Mouse (Mus musculus) right cerebral cortex, postnatal 36 days (tissue): ENCODE measurements around the gene Cdkl4.

ENCODE experiments used
- DNase-seq, 2 experiments: peaks; one replicate each; pipeline ENCODE4 v3.0.0; 2022; ENCODE audit warnings: low spot score in 2 of 2, mixed read lengths in 1 of 2

Cdkl4 gene

GRCm38 (mm10) chr17:80515956-80516355 is 61.7 kb downstream of the Cdkl4 start:
- no peak for DNase-seq

- no peak for DNase-seq
Measured at GRCm38 (mm10) chr17:80515513-80515912, 62.1 kb downstream of the Cdkl4 start.

GRCm38 (mm10) chr17:80513766-80514165 is 63.8 kb downstream of the Cdkl4 start:
- no peak for DNase-seq

- no peak for DNase-seq
Measured at GRCm38 (mm10) chr17:80510459-80510855, 67.2 kb downstream of the Cdkl4 start.

DNA sequence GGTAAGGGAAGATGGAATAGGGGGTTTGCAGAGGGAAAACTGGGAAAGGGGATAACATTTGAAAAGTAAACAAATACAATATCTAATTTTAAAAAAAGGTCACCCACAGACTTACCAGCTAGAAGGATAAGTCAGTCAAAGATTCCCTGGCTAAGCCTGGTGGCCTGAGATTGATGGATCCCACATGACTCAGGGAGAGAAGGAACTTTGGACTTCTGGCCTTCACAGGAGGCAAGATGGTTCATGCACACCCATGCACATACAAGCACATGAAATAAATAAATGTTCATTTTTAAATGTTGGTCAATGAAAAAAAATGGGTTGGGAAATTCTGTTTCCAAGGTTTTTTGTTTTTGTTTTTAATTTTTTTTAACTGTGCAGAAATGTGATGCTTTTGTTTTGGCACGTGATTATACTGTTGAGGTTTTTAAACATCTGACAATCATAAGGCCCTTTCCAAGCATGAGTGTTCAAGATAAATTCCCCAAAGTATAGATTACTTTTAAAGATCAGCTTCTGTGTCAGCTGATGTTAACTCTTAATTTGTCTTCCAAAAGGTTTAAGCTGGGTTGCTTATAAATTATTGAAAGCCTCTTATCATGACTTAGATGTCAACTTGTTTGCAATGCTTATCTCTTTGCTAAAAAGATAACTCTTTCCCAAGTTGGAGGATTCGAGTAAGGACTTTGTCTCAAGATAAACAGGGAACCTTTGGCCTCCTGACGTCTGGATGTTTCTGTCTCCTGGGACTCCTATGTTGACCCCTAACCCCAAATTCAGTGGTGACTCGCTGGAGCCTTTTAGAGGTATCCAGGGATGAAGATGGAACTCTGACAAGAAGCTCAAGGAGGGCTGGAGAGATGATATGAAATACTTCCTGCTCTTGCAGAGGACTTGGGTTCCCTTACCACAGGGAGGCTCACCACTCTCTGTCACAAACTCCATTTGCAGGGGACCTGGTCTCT is 67.8 kb downstream of the Cdkl4 start:
- no peak for DNase-seq

DNA sequence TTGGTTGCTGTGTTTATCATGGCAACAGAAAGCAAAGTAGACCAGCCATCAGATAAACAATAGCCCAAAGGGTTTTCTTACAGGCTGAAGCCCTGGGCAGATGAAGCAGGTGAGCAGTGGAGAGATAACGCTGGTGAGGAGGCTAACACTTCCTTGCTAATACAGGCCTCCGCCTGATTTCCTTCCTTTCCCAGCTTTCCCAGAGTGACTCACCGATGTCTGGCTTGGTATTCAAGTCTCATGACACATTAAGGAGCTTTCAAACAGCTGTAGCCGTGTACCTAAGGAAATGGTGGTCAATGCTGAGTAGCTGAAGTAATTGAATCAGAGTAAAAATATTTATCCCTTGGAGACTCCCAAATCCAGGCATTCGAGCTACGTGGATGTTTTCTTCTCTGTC is 71.8 kb downstream of the Cdkl4 start:
- no peak for DNase-seq

DNA sequence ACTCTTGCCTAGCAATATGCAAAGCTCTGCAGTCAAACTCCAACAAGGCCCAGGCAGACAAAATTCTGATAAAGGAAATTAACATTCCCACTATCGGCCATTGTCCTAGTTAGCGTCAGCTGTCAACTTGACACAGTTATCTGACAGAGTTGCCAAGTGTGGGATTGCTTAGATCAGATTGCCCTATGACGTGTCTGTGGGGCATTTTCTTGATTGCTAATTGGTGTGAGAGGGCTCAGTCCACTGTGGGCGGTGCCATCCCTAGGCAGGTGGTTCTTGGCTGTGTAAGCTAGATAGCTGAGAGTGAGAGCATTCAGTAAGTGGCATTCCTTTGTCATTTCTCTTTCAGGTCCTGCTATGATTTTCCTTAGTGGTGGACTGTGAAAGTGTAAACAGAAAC is 72.3 kb downstream of the Cdkl4 start:
- DNase-seq = no peak

DNA sequence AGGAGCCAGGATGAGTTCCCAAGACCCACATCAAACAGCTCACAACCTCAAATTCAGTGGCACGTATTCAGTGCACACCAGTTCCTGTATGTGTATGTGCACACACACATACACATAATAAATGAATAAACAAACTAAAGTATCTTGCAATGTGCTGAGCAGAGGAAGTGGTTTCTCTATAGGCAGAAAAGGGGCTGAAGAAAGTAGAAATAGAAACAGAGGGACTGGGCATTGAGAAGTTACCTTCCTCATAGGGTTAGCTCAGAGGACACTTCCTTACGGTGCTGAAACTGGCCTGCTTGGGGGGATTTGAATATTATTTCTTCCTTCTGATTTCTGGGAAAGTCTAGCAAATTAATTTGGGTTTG is 75.8 kb downstream of the Cdkl4 start:
- DNase-seq = no peak

GRCm38 (mm10) chr17:80501037-80501804 is 76.4 kb downstream of the Cdkl4 start:
- DNase-seq = no peak

GRCm38 (mm10) chr17:80500025-80500424 is 77.6 kb downstream of the Cdkl4 start:
- DNase-seq = no peak

DNA sequence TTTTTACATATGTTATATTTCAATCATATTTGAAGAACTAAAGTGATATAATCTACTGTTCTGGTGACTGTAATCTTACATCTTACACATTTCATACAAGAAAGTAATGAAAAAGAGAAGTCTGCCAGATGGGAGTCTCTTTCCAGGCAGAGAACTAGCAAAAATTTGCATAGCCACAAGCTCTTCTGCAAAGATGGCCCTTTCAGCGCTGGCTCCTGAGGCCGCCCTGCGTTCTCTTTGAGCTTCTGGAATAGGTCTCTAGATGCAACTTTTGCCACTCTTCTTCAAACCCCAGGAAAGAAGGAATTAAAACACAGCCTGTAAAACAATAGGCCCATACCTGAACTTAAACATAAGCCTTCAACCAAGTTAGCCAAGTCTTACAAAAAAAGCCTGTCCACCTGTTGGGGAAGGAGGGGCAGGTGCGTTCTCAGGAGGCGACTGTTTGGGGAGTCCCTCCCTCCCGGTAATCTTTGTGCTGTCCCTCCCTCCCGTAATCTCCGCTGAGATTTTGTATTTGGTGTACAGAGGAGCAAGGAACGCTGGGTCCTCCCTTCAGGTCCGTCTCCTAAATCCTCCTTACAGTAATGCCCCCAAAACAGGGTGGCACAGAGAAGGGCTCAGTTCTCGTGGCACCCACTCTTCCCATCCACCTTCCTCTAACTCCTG is 78.9 kb downstream of the Cdkl4 start:
- no peak for DNase-seq

DNA sequence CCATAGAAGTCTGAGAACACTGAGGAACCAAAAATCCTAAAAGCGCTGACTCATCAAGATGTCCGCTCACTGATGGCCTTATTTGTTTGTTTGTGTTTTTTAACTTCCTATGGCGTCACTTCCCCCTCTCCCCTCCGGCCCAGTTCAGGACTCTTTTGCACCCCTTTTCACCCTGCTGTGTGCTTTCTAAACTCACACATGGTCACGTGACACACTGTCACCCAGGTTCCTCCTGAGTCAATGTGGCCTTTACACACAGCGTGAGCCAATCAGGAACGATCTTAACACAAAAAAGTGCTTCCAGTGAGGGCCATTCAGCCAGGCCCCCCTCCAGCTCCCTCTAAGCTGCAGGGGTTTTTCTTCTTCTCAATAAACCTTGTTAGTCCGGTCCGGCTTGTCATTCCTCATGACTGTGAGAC is 80.4 kb downstream of the Cdkl4 start:
- DNase-seq = no peak

DNA sequence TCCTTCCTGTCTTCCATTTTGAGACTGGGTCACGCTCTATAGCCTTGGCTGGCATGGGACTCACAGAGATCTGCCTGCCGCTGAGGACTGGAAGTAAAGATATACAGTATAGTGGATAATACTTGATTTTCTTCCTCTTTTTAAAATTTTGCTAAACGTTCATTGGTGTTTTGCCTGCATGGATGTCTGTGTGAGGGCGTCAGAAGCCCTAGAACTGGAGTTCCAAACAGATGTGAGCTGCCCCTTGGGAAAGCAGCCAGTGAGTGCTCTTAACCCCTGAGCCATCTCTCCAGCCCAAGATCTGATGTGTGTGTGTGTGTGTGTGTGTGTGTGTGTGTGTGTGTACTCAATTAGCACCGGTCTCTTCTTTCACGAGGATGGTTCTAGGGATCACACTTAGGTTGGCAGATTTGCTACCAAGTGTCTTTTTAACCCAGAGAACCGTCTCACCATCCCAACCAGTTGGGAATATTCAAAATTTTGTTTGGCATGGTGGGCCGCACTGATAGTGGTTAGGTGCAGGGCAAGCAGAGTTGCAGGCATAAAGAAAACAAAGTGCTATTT is 80.9 kb downstream of the Cdkl4 start:
- no peak for DNase-seq

DNA sequence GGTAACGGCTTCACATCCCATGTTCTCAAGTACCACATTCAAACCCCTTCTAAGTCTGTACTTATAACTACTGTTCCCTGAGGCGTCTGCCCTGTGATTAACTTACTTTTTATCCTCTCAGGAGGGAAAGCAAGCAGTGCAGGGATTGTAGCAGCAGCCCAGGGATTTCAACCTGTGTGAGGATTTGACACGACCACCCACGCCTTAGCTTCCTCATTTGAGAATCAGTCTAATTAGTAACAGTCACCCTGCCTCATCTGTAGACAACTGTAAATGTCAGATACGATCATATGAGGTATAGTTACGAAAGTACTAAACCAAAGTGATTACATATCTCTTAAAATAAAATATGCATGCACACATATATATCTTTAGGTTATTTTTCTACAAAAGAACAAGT is 81.4 kb downstream of the Cdkl4 start:
- DNase-seq = no peak

GRCm38 (mm10) chr17:80493891-80494290 is 83.7 kb downstream of the Cdkl4 start:
- no peak for DNase-seq

GRCm38 (mm10) chr17:80492811-80493210 is 84.8 kb downstream of the Cdkl4 start:
- DNase-seq = no peak

- DNase-seq = no peak
Measured at GRCm38 (mm10) chr17:80492274-80492673, 85.3 kb downstream of the Cdkl4 start.

- DNase-seq = no peak
Measured at GRCm38 (mm10) chr17:80490166-80490565, 87.4 kb downstream of the Cdkl4 start.

- DNase-seq = no peak
Measured at GRCm38 (mm10) chr17:80488918-80489317, 88.7 kb downstream of the Cdkl4 start.

DNA sequence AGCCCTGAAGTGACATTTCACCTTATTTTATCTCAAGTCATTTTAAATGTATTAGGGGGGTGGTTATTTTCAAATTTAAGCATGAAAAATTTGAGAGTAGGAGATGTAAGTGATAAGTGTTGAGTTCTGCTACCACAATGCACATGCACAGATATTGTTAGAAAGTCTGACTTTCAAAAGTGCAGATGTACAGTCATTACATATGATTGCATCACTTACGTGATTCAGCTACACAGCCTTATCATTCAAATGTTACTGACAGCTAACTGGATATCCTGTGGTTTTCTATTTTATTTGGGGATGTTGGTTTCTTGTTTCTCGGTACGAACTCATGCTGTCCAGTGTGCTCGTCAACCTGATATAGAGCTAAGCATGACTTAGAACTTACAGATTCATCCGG is 92.5 kb downstream of the Cdkl4 start:
- DNase-seq = no peak

- DNase-seq = no peak
Measured at GRCm38 (mm10) chr17:80480855-80481224, 96.8 kb downstream of the Cdkl4 start.
